Mouse (Mus musculus) erythroblast, embryonic 14.5 days (primary cell): ENCODE results near the gene Bmp8a. TPM values are rescaled to one million over a fixed set of nuclear protein-coding genes. Genes with fewer than 3 reads are reported as not detected.

Experiments
- H3K27me3 ChIP-seq: 2 replicates; pipeline ENCODE4 v1.6.1; 2012; ENCODE audit warnings: inconsistent platforms; ENCODE audit not compliant: control insufficient read depth
- H3K36me3 ChIP-seq: 2 replicates; pipeline ENCODE4 v1.6.1; 2012; ENCODE audit warnings: mild to moderate bottlenecking, inconsistent platforms; ENCODE audit not compliant: control insufficient read depth
- H3K4me1 ChIP-seq: 2 replicates; pipeline ENCODE4 v1.6.1; 2012; ENCODE audit warnings: inconsistent platforms; ENCODE audit not compliant: control insufficient read depth
- H3K4me3 ChIP-seq: replicated peaks from 2 replicates; pipeline ENCODE3; 2012; ENCODE audit warnings: moderate library complexity, mild to moderate bottlenecking, inconsistent platforms
- H3K9me3 ChIP-seq: 2 replicates; pipeline ENCODE4 v1.6.1; 2012; ENCODE audit warnings: low read length, inconsistent platforms, mixed read lengths; ENCODE audit not compliant: control insufficient read depth
- GATA1 ChIP-seq: IDR thresholded peaks from 2 replicates; pipeline ENCODE4 v1.6.1; 2012; ENCODE audit warnings: low read length, inconsistent platforms, mixed read lengths
- TAL1 ChIP-seq: IDR thresholded peaks from 3 replicates; pipeline ENCODE4 v1.6.1; 2012; ENCODE audit warnings: low read length, inconsistent platforms, mixed read lengths
- polyA plus RNA-seq: library from polyadenylated mRNA; stranded (reverse); fragments of >175 nt; gene quantifications from 2 replicates; pipeline ENCODE4 v1.2.3, GENCODE M21; 2012

Bmp8a gene
- polyA plus RNA-seq, 1 experiment: not detected

GRCm38 (mm10) chr4:123313010-123313409 lies 30.0 kb downstream of the Bmp8a start:
- TF ChIP-seq GATA1: no peak
- no peak for TF ChIP-seq TAL1
- Histone ChIP-seq H3K4me1 (peaks cover 3% of the 10 kb centered on the region), H3K9me3 (no peaks in the 10 kb centered on the region), H3K4me3 (no peak overlapping the region), H3K27me3 (no peaks in the 10 kb centered on the region), H3K36me3 (peaks cover 6% of the 10 kb centered on the region; the same call in 1 of the 2 replicates)

- TF ChIP-seq GATA1 (no peak), TAL1 (no peak)
- no peaks in the 10 kb centered on the region for H3K27me3 ChIP-seq
- peaks cover 16% of the 10 kb centered on the region for H3K36me3 ChIP-seq
- H3K4me1 ChIP-seq: peaks cover 3% of the 10 kb centered on the region
- no peak overlapping the region for H3K4me3 ChIP-seq
- H3K9me3 ChIP-seq: no peaks in the 10 kb centered on the region
Measured at GRCm38 (mm10) chr4:123311845-123312244, 31.2 kb downstream of the Bmp8a start.

GRCm38 (mm10) chr4:123308292-123308691 lies 34.8 kb downstream of the Bmp8a start:
- Histone ChIP-seq H3K36me3 (peaks cover 49% of the 10 kb centered on the region), H3K27me3 (no peaks in the 10 kb centered on the region), H3K4me1 (peaks cover 11% of the 10 kb centered on the region), H3K4me3 (no peak overlapping the region), H3K9me3 (peaks cover 8% of the 10 kb centered on the region)
- no peak for TF ChIP-seq GATA1

GRCm38 (mm10) chr4:123306999-123307398 lies 36.1 kb downstream of the Bmp8a start:
- no peak for TF ChIP-seq TAL1
- TF ChIP-seq GATA1: no peak
- H3K4me3 ChIP-seq: no peak overlapping the region
- H3K27me3 ChIP-seq: no peaks in the 10 kb centered on the region
- H3K36me3 ChIP-seq: peaks cover 62% of the 10 kb centered on the region
- H3K4me1 ChIP-seq: peaks cover 8% of the 10 kb centered on the region
- peaks cover 14% of the 10 kb centered on the region for H3K9me3 ChIP-seq

- Histone ChIP-seq H3K4me3 (no peak overlapping the region), H3K36me3 (peaks cover 74% of the 10 kb centered on the region), H3K4me1 (peaks cover 8% of the 10 kb centered on the region)
Measured at GRCm38 (mm10) chr4:123305789-123306188, 37.3 kb downstream of the Bmp8a start.

GRCm38 (mm10) chr4:123298980-123299670 lies 43.9 kb downstream of the Bmp8a start:
- Histone ChIP-seq H3K36me3 (peaks cover 100% of the 10 kb centered on the region), H3K27me3 (no peaks in the 10 kb centered on the region), H3K9me3 (peaks cover 14% of the 10 kb centered on the region), H3K4me1 (peaks cover 22% of the 10 kb centered on the region), H3K4me3 (no peak overlapping the region)
- no peak for TF ChIP-seq GATA1
- no peak for TF ChIP-seq TAL1

More at GRCm38 (mm10) chr4:123305789-123306188, 37.3 kb downstream of the Bmp8a start:
- H3K27me3 ChIP-seq: no peaks in the 10 kb centered on the region
- peaks cover 14% of the 10 kb centered on the region for H3K9me3 ChIP-seq
- TF ChIP-seq GATA1 (no peak), TAL1 (no peak)

GRCm38 (mm10) chr4:123298226-123298625 lies 44.8 kb downstream of the Bmp8a start:
- peaks cover 24% of the 10 kb centered on the region for H3K4me1 ChIP-seq

GRCm38 (mm10) chr4:123297195-123297960 lies 45.7 kb downstream of the Bmp8a start:
- Histone ChIP-seq H3K4me3 (no peak overlapping the region), H3K9me3 (peaks cover 1% of the 10 kb centered on the region; the same call in 1 of the 2 replicates), H3K36me3 (peaks cover 100% of the 10 kb centered on the region)

More at GRCm38 (mm10) chr4:123298226-123298625, 44.8 kb downstream of the Bmp8a start:
- no peaks in the 10 kb centered on the region for H3K27me3 ChIP-seq
- H3K9me3 ChIP-seq: peaks cover 6% of the 10 kb centered on the region
- H3K4me3 ChIP-seq: no peak overlapping the region
- TF ChIP-seq GATA1 (no peak), TAL1 (no peak)
- H3K36me3 ChIP-seq: peaks cover 100% of the 10 kb centered on the region

GRCm38 (mm10) chr4:123296148-123296534 lies 46.9 kb downstream of the Bmp8a start:
- H3K9me3 ChIP-seq: no peaks in the 10 kb centered on the region
- no peak overlapping the region for H3K4me3 ChIP-seq
- H3K36me3 ChIP-seq: peaks cover 100% of the 10 kb centered on the region
- H3K27me3 ChIP-seq: no peaks in the 10 kb centered on the region
- TF ChIP-seq TAL1: no peak
- TF ChIP-seq GATA1: no peak
- H3K4me1 ChIP-seq: peaks cover 35% of the 10 kb centered on the region

More at GRCm38 (mm10) chr4:123297195-123297960, 45.7 kb downstream of the Bmp8a start:
- H3K4me1 ChIP-seq: peaks cover 29% of the 10 kb centered on the region
- TF ChIP-seq GATA1: no peak
- H3K27me3 ChIP-seq: no peaks in the 10 kb centered on the region
